Mouse (Mus musculus) naive thymus-derived CD4-positive, alpha-beta T cell, adult 2 months (primary cell): Measurements from ENCODE around the gene Rab11a.
"Not testable (repeated sequence)": the region's sequence is repeated elsewhere in the genome, so short reads cannot be mapped to it uniquely, and the experiment has no call there.

ENCODE experiments used
- DNase-seq: peaks from one replicate; pipeline ENCODE4 v3.0.0-alpha.2; 2011; ENCODE audit warnings: low read depth

Gene Rab11a

GRCm38 (mm10) chr9:64693094-64693493 is 44.5 kb downstream of the Rab11a start:
- no peak for DNase-seq

- DNase-seq = no peak
Measured at GRCm38 (mm10) chr9:64691176-64691575, 46.4 kb downstream of the Rab11a start.

- DNase-seq = no peak
Measured at GRCm38 (mm10) chr9:64690771-64691170, 46.8 kb downstream of the Rab11a start.

GRCm38 (mm10) chr9:64688015-64688394 is 49.6 kb downstream of the Rab11a start:
- no peak for DNase-seq

GRCm38 (mm10) chr9:64687122-64688014 is 50.2 kb downstream of the Rab11a start:
- no peak for DNase-seq

- not testable (repeated sequence) for DNase-seq
Measured at GRCm38 (mm10) chr9:64671341-64672319, 65.9 kb downstream of the Rab11a start.

- no peak for DNase-seq
Measured at GRCm38 (mm10) chr9:64668001-64668400, 69.6 kb downstream of the Rab11a start.

- DNase-seq = no peak
Measured at GRCm38 (mm10) chr9:64667513-64667912, 70.0 kb downstream of the Rab11a start.

- DNase-seq = no peak
Measured at GRCm38 (mm10) chr9:64666549-64666948, 71.0 kb downstream of the Rab11a start.
